Mouse (Mus musculus) neural tube, embryonic 11.5 days (tissue): ENCODE results near the gene Creb5. TPM values are rescaled to one million over a fixed set of nuclear protein-coding genes. Genes with fewer than 3 reads are reported as not detected.

ENCODE experiments used
- ATAC-seq: fragments of 200-750 bp; cut with Nextera tagmentation; 2 replicates; pipeline ENCODE4 v1.8.0; 2017; ENCODE audit warnings: moderate number of reproducible peaks, mild to moderate bottlenecking, moderate TSS enrichment, moderate library complexity; ENCODE audit not compliant: insufficient read depth, low FRiP score, low TSS enrichment
- DNase-seq: peaks from one replicate; pipeline ENCODE4 v3.0.0-alpha.2; 2015; ENCODE audit warnings: low spot score
- H3K27ac ChIP-seq: fragments of 300-500 bp; sonication (generic); 2 replicates; pipeline ENCODE4 v1.5.1; 2014; ENCODE audit warnings: low read depth, mild to moderate bottlenecking, low read length
- H3K27me3 ChIP-seq: fragments of 300-500 bp; sonication (generic); 2 replicates; pipeline ENCODE4 v1.6.1; 2014; ENCODE audit warnings: mild to moderate bottlenecking, low read length, mixed read lengths; ENCODE audit not compliant: control insufficient read depth, insufficient read depth
- H3K36me3 ChIP-seq: fragments of 300-500 bp; sonication (generic); 2 replicates; pipeline ENCODE4 v1.6.1; 2014; ENCODE audit warnings: mild to moderate bottlenecking, low read length, moderate library complexity, mixed read lengths; ENCODE audit not compliant: control insufficient read depth, insufficient read depth
- H3K4me1 ChIP-seq: fragments of 300-500 bp; sonication (generic); 2 replicates; pipeline ENCODE4 v1.6.1; 2014; ENCODE audit warnings: low read length, mixed read lengths; ENCODE audit not compliant: control insufficient read depth, insufficient read depth
- H3K4me2 ChIP-seq: fragments of 300-500 bp; sonication (generic); 2 replicates; pipeline ENCODE4 v1.6.1; 2014; ENCODE audit warnings: low read depth, mild to moderate bottlenecking, moderate library complexity
- H3K4me3 ChIP-seq: fragments of 300-500 bp; sonication (generic); 2 replicates; pipeline ENCODE4 v1.5.1; 2014; ENCODE audit warnings: low read depth, low read length
- H3K9ac ChIP-seq: fragments of 300-500 bp; sonication (generic); 2 replicates; pipeline ENCODE4 v1.6.1; 2014; ENCODE audit warnings: mild to moderate bottlenecking, low read length
- H3K9me3 ChIP-seq: fragments of 300-500 bp; sonication (generic); 2 replicates; pipeline ENCODE4 v1.6.1; 2016; ENCODE audit warnings: low read length; ENCODE audit not compliant: control insufficient read depth
- WGBS: fragments of 180-500 bp; shearing (Covaris S2); extraction: QIAGEN DNeasy Blood & Tissue Kit; methylation state at CpG from one replicate; pipeline ENCODE4 v1.1.7; 2014; 5-methylcytosine and 5-hydroxymethylcytosine counted together
- polyA plus RNA-seq: library from polyadenylated mRNA; unstranded; fragments of >200 nt; fragmentation: Nextera tagmentation; extraction: Ambion mirVana; gene quantifications from 2 replicates; pipeline ENCODE4 v1.2.1, GENCODE M21; 2014

The Creb5 gene
- polyA plus RNA-seq, 1 experiment from 2014 or later, result 10.7 TPM

- Histone ChIP-seq H3K36me3 (no peaks in the 10 kb centered on the region), H3K4me3 (no peak overlapping the region), H3K9ac (no peak overlapping the region), H3K27me3 (no peaks in the 10 kb centered on the region), H3K9me3 (no peaks in the 10 kb centered on the region), H3K4me1 (no peaks in the 10 kb centered on the region), H3K4me2 (no peak overlapping the region), H3K27ac (no peak overlapping the region)
- WGBS, result 92% methylated on average over 6 of the region's 6 CpGs
- no peak for ATAC-seq
- no peak for DNase-seq
Observed at GRCm38 (mm10) chr6:53459995-53460747, 173.1 kb downstream of the Creb5 start.

GRCm38 (mm10) chr6:53461056-53461455, 174.0 kb downstream of the Creb5 start:
- Histone ChIP-seq H3K9me3 (no peaks in the 10 kb centered on the region), H3K4me3 (no peak overlapping the region), H3K4me1 (no peaks in the 10 kb centered on the region), H3K27me3 (no peaks in the 10 kb centered on the region), H3K27ac (no peak overlapping the region), H3K9ac (no peak overlapping the region), H3K4me2 (no peak overlapping the region), H3K36me3 (no peaks in the 10 kb centered on the region)
- ATAC-seq, result no peak
- 87% methylated on average over 6 of the region's 6 CpGs for WGBS
- no peak for DNase-seq

- H3K36me3 ChIP-seq, result no peaks in the 10 kb centered on the region
- ATAC-seq (no peak), DNase-seq (no peak)
- H3K9me3 ChIP-seq, result no peaks in the 10 kb centered on the region
- 74% methylated on average over 12 of the region's 12 CpGs for WGBS
- no peak overlapping the region for H3K9ac ChIP-seq
- H3K27me3 ChIP-seq, result no peaks in the 10 kb centered on the region
- H3K27ac ChIP-seq, result no peak overlapping the region
- H3K4me2 ChIP-seq, result no peak overlapping the region
- no peak overlapping the region for H3K4me3 ChIP-seq
- H3K4me1 ChIP-seq, result no peaks in the 10 kb centered on the region
Observed at GRCm38 (mm10) chr6:53461775-53462770, 175.0 kb downstream of the Creb5 start.

GRCm38 (mm10) chr6:53462802-53463201, 175.7 kb downstream of the Creb5 start:
- Histone ChIP-seq H3K27me3 (no peaks in the 10 kb centered on the region), H3K36me3 (no peaks in the 10 kb centered on the region), H3K27ac (no peak overlapping the region), H3K9me3 (no peaks in the 10 kb centered on the region), H3K9ac (no peak overlapping the region), H3K4me3 (no peak overlapping the region), H3K4me1 (no peaks in the 10 kb centered on the region), H3K4me2 (no peak overlapping the region)
- ATAC-seq, result no peak
- 76% methylated on average over 7 of the region's 7 CpGs for WGBS
- no peak for DNase-seq

GRCm38 (mm10) chr6:53463261-53463813, 176.3 kb downstream of the Creb5 start:
- ATAC-seq (no peak), DNase-seq (no peak)
- H3K4me1 ChIP-seq, result no peaks in the 10 kb centered on the region
- 74% methylated on average over 6 of the region's 6 CpGs for WGBS
- H3K4me3 ChIP-seq, result no peak overlapping the region
- no peaks in the 10 kb centered on the region for H3K27me3 ChIP-seq
- H3K36me3 ChIP-seq, result no peaks in the 10 kb centered on the region
- H3K27ac ChIP-seq, result no peak overlapping the region
- H3K4me2 ChIP-seq, result no peak overlapping the region
- H3K9me3 ChIP-seq, result no peaks in the 10 kb centered on the region
- no peak overlapping the region for H3K9ac ChIP-seq

- ATAC-seq, result no peak
Observed at GRCm38 (mm10) chr6:53469204-53469603, 182.1 kb downstream of the Creb5 start.

GRCm38 (mm10) chr6:53469703-53470102, 182.6 kb downstream of the Creb5 start:
- no peak overlapping the region for H3K27ac ChIP-seq
- 92% methylated on average over 2 of the region's 2 CpGs for WGBS

More at GRCm38 (mm10) chr6:53469204-53469603, 182.1 kb downstream of the Creb5 start:
- WGBS, result 76% methylated on average over 4 of the region's 4 CpGs
- no peak overlapping the region for H3K27ac ChIP-seq
- no peak overlapping the region for H3K4me2 ChIP-seq
- H3K4me1 ChIP-seq, result no peaks in the 10 kb centered on the region
- no peak overlapping the region for H3K4me3 ChIP-seq
- no peaks in the 10 kb centered on the region for H3K27me3 ChIP-seq
- DNase-seq, result no peak
- no peak overlapping the region for H3K9ac ChIP-seq
- H3K36me3 ChIP-seq, result no peaks in the 10 kb centered on the region
- no peaks in the 10 kb centered on the region for H3K9me3 ChIP-seq

GRCm38 (mm10) chr6:53470559-53470958, 183.5 kb downstream of the Creb5 start:
- H3K36me3 ChIP-seq, result no peaks in the 10 kb centered on the region
- no peak overlapping the region for H3K4me3 ChIP-seq
- 59% methylated on average over 8 of the region's 8 CpGs for WGBS
- DNase-seq (no peak), ATAC-seq (no peak)
- 0 out of 2 replicates have a peak, but pooled peaks cover 3% of the 10 kb centered on the region for H3K4me1 ChIP-seq
- H3K9me3 ChIP-seq, result no peaks in the 10 kb centered on the region
- no peaks in the 10 kb centered on the region for H3K27me3 ChIP-seq
- no peak overlapping the region for H3K9ac ChIP-seq
- no peak overlapping the region for H3K4me2 ChIP-seq
- H3K27ac ChIP-seq, result no peak overlapping the region

More at GRCm38 (mm10) chr6:53469703-53470102, 182.6 kb downstream of the Creb5 start:
- no peak overlapping the region for H3K9ac ChIP-seq
- no peak overlapping the region for H3K4me3 ChIP-seq
- H3K9me3 ChIP-seq, result no peaks in the 10 kb centered on the region
- DNase-seq (no peak), ATAC-seq (no peak)
- H3K4me2 ChIP-seq, result no peak overlapping the region
- H3K4me1 ChIP-seq, result 0 out of 2 replicates have a peak, but pooled peaks cover under 1% of the 10 kb centered on the region
- no peaks in the 10 kb centered on the region for H3K36me3 ChIP-seq
- no peaks in the 10 kb centered on the region for H3K27me3 ChIP-seq
